Mouse (Mus musculus) forebrain, embryonic 12.5 days (tissue): ENCODE measurements around the gene Arid5b. TPM values are rescaled to one million over a fixed set of nuclear protein-coding genes. Genes with fewer than 3 reads are reported as not detected.

ENCODE experiments used
- ATAC-seq: fragments of 200-750 bp; cut with Nextera tagmentation; 2 replicates; pipeline ENCODE4 v1.8.0; 2017; ENCODE audit warnings: moderate TSS enrichment; ENCODE audit not compliant: low FRiP score
- H3K27ac ChIP-seq: fragments of 300-500 bp; sonication (generic); 2 replicates; pipeline ENCODE4 v1.5.1; 2016; ENCODE audit warnings: mild to moderate bottlenecking
- H3K27me3 ChIP-seq: fragments of 300-500 bp; sonication (generic); 2 replicates; pipeline ENCODE4 v1.6.1; 2016; ENCODE audit warnings: mild to moderate bottlenecking
- H3K36me3 ChIP-seq: fragments of 300-500 bp; sonication (generic); replicated peaks from 2 replicates; pipeline ENCODE4 v1.6.1; 2016; ENCODE audit warnings: mild to moderate bottlenecking
- H3K4me1 ChIP-seq: fragments of 300-500 bp; sonication (generic); 2 replicates; pipeline ENCODE4 v1.6.1; 2016
- H3K4me2 ChIP-seq: fragments of 300-500 bp; sonication (generic); 2 replicates; pipeline ENCODE4 v1.6.1; 2016; ENCODE audit warnings: mild to moderate bottlenecking, moderate library complexity
- H3K4me3 ChIP-seq: fragments of 300-500 bp; sonication (generic); replicated peaks from 2 replicates; pipeline ENCODE4 v1.5.1; 2016; ENCODE audit warnings: mild to moderate bottlenecking
- H3K9ac ChIP-seq: fragments of 300-500 bp; sonication (generic); 2 replicates; pipeline ENCODE4 v1.6.1; 2016; ENCODE audit warnings: mild to moderate bottlenecking
- H3K9me3 ChIP-seq: fragments of 300-500 bp; sonication (generic); 2 replicates; pipeline ENCODE4 v1.6.1; 2016
- WGBS: fragments of 180-500 bp; shearing (Covaris S2); methylation state at CpG from one replicate; pipeline ENCODE4 v1.1.7; 2016; 5-methylcytosine and 5-hydroxymethylcytosine counted together
- polyA plus RNA-seq: library from polyadenylated mRNA; unstranded; fragments of >200 nt; fragmentation: Nextera tagmentation; extraction: Ambion mirVana; gene quantifications from 2 replicates; pipeline ENCODE4 v1.2.1, GENCODE M21; 2016

Arid5b gene
- polyA plus RNA-seq, 1 experiment from 2014 or later, result 17.1 TPM

GRCm38 (mm10) chr10:68121960-68122359 lies 156.6 kb downstream of the Arid5b start:
- Histone ChIP-seq H3K9ac (no peak overlapping the region), H3K27ac (no peak overlapping the region), H3K4me1 (no peaks in the 10 kb centered on the region), H3K4me3 (no peak overlapping the region), H3K27me3 (no peaks in the 10 kb centered on the region), H3K4me2 (no peak overlapping the region), H3K36me3 (no peaks in the 10 kb centered on the region), H3K9me3 (no peaks in the 10 kb centered on the region)
- ATAC-seq, result no peak
- WGBS, result 91% methylated on average over 4 of the region's 4 CpGs

GRCm38 (mm10) chr10:68121251-68121650 lies 157.3 kb downstream of the Arid5b start:
- WGBS, result 85% methylated on average over 2 of the region's 2 CpGs

GRCm38 (mm10) chr10:68120011-68120410 lies 158.5 kb downstream of the Arid5b start:
- no peak overlapping the region for H3K9ac ChIP-seq
- H3K4me2 ChIP-seq, result no peak overlapping the region
- no peak overlapping the region for H3K4me3 ChIP-seq
- H3K36me3 ChIP-seq, result no peaks in the 10 kb centered on the region
- H3K27ac ChIP-seq, result no peak overlapping the region
- H3K4me1 ChIP-seq, result no peaks in the 10 kb centered on the region
- H3K27me3 ChIP-seq, result no peaks in the 10 kb centered on the region
- no peaks in the 10 kb centered on the region for H3K9me3 ChIP-seq
- WGBS, result 89% methylated on average over 4 of the region's 4 CpGs
- no peak for ATAC-seq

More at GRCm38 (mm10) chr10:68121251-68121650, 157.3 kb downstream of the Arid5b start:
- no peak for ATAC-seq
- no peak overlapping the region for H3K9ac ChIP-seq
- no peak overlapping the region for H3K27ac ChIP-seq
- H3K4me3 ChIP-seq, result no peak overlapping the region
- H3K4me2 ChIP-seq, result no peak overlapping the region
- H3K9me3 ChIP-seq, result no peaks in the 10 kb centered on the region
- no peaks in the 10 kb centered on the region for H3K27me3 ChIP-seq
- H3K36me3 ChIP-seq, result no peaks in the 10 kb centered on the region
- no peaks in the 10 kb centered on the region for H3K4me1 ChIP-seq

GRCm38 (mm10) chr10:68119285-68119684 lies 159.3 kb downstream of the Arid5b start:
- no peaks in the 10 kb centered on the region for H3K4me1 ChIP-seq
- ATAC-seq, result no peak
- H3K27me3 ChIP-seq, result no peaks in the 10 kb centered on the region
- H3K27ac ChIP-seq, result no peak overlapping the region
- 0 out of 2 replicates have a peak, but pooled peaks cover 3% of the 10 kb centered on the region for H3K36me3 ChIP-seq
- no peaks in the 10 kb centered on the region for H3K9me3 ChIP-seq
- no peak overlapping the region for H3K4me3 ChIP-seq
- H3K4me2 ChIP-seq, result no peak overlapping the region
- 89% methylated on average over 6 of the region's 6 CpGs for WGBS
- no peak overlapping the region for H3K9ac ChIP-seq

- no peak overlapping the region for H3K27ac ChIP-seq
- no peaks in the 10 kb centered on the region for H3K27me3 ChIP-seq
- H3K9me3 ChIP-seq, result no peaks in the 10 kb centered on the region
- H3K9ac ChIP-seq, result no peak overlapping the region
- H3K4me1 ChIP-seq, result peaks cover 3% of the 10 kb centered on the region; the same call in 1 of the 2 replicates
- no peak overlapping the region for H3K4me2 ChIP-seq
- H3K4me3 ChIP-seq, result no peak overlapping the region
- 0 out of 2 replicates have a peak, but pooled peaks cover 3% of the 10 kb centered on the region for H3K36me3 ChIP-seq
- no peak for ATAC-seq
- 77% methylated on average over 3 of the region's 3 CpGs for WGBS
Measured at GRCm38 (mm10) chr10:68114955-68115354, 163.6 kb downstream of the Arid5b start.

- Histone ChIP-seq H3K9ac (no peak overlapping the region), H3K27ac (0 out of 2 replicates have a peak overlapping the region, but pooled peaks have one; percentile 31), H3K4me3 (no peak overlapping the region), H3K9me3 (no peaks in the 10 kb centered on the region), H3K27me3 (no peaks in the 10 kb centered on the region), H3K36me3 (0 out of 2 replicates have a peak, but pooled peaks cover 3% of the 10 kb centered on the region), H3K4me1 (peaks cover 6% of the 10 kb centered on the region; the same call in 1 of the 2 replicates), H3K4me2 (no peak overlapping the region)
- WGBS, result 89% methylated on average over 5 of the region's 5 CpGs
- no peak for ATAC-seq
Measured at GRCm38 (mm10) chr10:68113645-68114044, 164.9 kb downstream of the Arid5b start.

GRCm38 (mm10) chr10:68112983-68113382 lies 165.6 kb downstream of the Arid5b start:
- Histone ChIP-seq H3K4me1 (peaks cover 6% of the 10 kb centered on the region; the same call in 1 of the 2 replicates), H3K27ac (no peak overlapping the region; the same call in 1 of the 2 replicates), H3K9me3 (no peaks in the 10 kb centered on the region), H3K4me2 (no peak overlapping the region), H3K4me3 (no peak overlapping the region), H3K27me3 (no peaks in the 10 kb centered on the region), H3K9ac (no peak overlapping the region), H3K36me3 (0 out of 2 replicates have a peak, but pooled peaks cover 3% of the 10 kb centered on the region)
- ATAC-seq, result no peak
- WGBS, result 59% methylated on average over 8 of the region's 8 CpGs

GRCm38 (mm10) chr10:68110607-68111006 lies 167.9 kb downstream of the Arid5b start:
- Histone ChIP-seq H3K4me2 (no peak overlapping the region), H3K9ac (no peak overlapping the region), H3K9me3 (no peaks in the 10 kb centered on the region), H3K27me3 (no peaks in the 10 kb centered on the region), H3K27ac (no peak overlapping the region; the same call in 1 of the 2 replicates), H3K36me3 (0 out of 2 replicates have a peak, but pooled peaks cover 3% of the 10 kb centered on the region), H3K4me1 (peaks cover 21% of the 10 kb centered on the region), H3K4me3 (no peak overlapping the region)
- no peak for ATAC-seq
- WGBS, result 61% methylated on average over 5 of the region's 5 CpGs

GRCm38 (mm10) chr10:68110182-68110581 lies 168.4 kb downstream of the Arid5b start:
- no peaks in the 10 kb centered on the region for H3K27me3 ChIP-seq
- no peak overlapping the region for H3K27ac ChIP-seq
- H3K4me2 ChIP-seq, result no peak overlapping the region
- H3K9ac ChIP-seq, result no peak overlapping the region
- no peak overlapping the region for H3K4me3 ChIP-seq
- 51% methylated on average over 8 of the region's 8 CpGs for WGBS
- H3K9me3 ChIP-seq, result no peaks in the 10 kb centered on the region
- peaks cover 25% of the 10 kb centered on the region for H3K4me1 ChIP-seq
- 0 out of 2 replicates have a peak, but pooled peaks cover 3% of the 10 kb centered on the region for H3K36me3 ChIP-seq
- no peak for ATAC-seq

- Histone ChIP-seq H3K27ac (no peak overlapping the region), H3K9me3 (no peaks in the 10 kb centered on the region), H3K4me1 (peaks cover 30% of the 10 kb centered on the region), H3K4me3 (no peak overlapping the region), H3K4me2 (no peak overlapping the region), H3K9ac (no peak overlapping the region), H3K27me3 (no peaks in the 10 kb centered on the region), H3K36me3 (0 out of 2 replicates have a peak, but pooled peaks cover 3% of the 10 kb centered on the region)
- 75% methylated on average over 1 of the region's 1 CpGs for WGBS
- no peak for ATAC-seq
Measured at GRCm38 (mm10) chr10:68109651-68110050, 168.9 kb downstream of the Arid5b start.

GRCm38 (mm10) chr10:68107716-68108115 lies 170.8 kb downstream of the Arid5b start:
- 91% methylated on average over 6 of the region's 6 CpGs for WGBS
- H3K36me3 ChIP-seq, result no peaks in the 10 kb centered on the region
- no peak overlapping the region for H3K4me2 ChIP-seq
- no peaks in the 10 kb centered on the region for H3K9me3 ChIP-seq
- ATAC-seq, result no peak
- no peak overlapping the region for H3K27ac ChIP-seq
- H3K4me3 ChIP-seq, result no peak overlapping the region
- H3K27me3 ChIP-seq, result no peaks in the 10 kb centered on the region
- no peak overlapping the region for H3K9ac ChIP-seq
- H3K4me1 ChIP-seq, result peaks cover 31% of the 10 kb centered on the region

- H3K4me3 ChIP-seq, result no peak overlapping the region
- no peaks in the 10 kb centered on the region for H3K27me3 ChIP-seq
- H3K27ac ChIP-seq, result peak overlapping the region; percentile 46; the same call in 1 of the 2 replicates
- 55% methylated on average over 9 of the region's 9 CpGs for WGBS
- no peaks in the 10 kb centered on the region for H3K9me3 ChIP-seq
- H3K9ac ChIP-seq, result no peak overlapping the region
- peaks cover 31% of the 10 kb centered on the region for H3K4me1 ChIP-seq
- ATAC-seq, result no peak
- H3K4me2 ChIP-seq, result no peak overlapping the region
- no peaks in the 10 kb centered on the region for H3K36me3 ChIP-seq
Measured at GRCm38 (mm10) chr10:68106351-68106950, 172.1 kb downstream of the Arid5b start.
